ENCODE assay signal across 8 mouse cellular contexts in genomic region chr10:80855749-80856073, GRCm38 (mm10). TPM values are rescaled to one million over a fixed set of nuclear protein-coding genes. Genes with fewer than 3 reads are reported as not detected.
DNase-seq lines count a peak whose midpoint lies in the region; ATAC-seq and TF ChIP-seq lines count a peak whose summit lies in the region.

No protein-coding gene starts in this region.

- peak overlapping the region; percentile 9; the same call in 1 of the 2 replicates for H3K27ac ChIP-seq in spleen, adult 2 months (ENCODE audit: insufficient read depth, low read length)
- H3K27ac ChIP-seq in intestine, embryonic 15.5 days, result 0 out of 2 replicates have a peak overlapping the region, but pooled peaks have one; percentile 13
- no peak overlapping the region for H3K27ac ChIP-seq in neural tube, embryonic 14.5 days (ENCODE audit: low read depth, low read length)

- 30% methylated on average over 11 of the region's 11 CpGs for WGBS in spleen, adult 2 months
- 17% methylated on average over 11 of the region's 11 CpGs for whole genome bisulfite sequencing in intestine, embryonic 15.5 days
- WGBS in neural tube, embryonic 14.5 days, result 29% methylated on average over 11 of the region's 11 CpGs

- DNase-seq in adrenal gland, postnatal 14 days, result peak; percentile 20
- DNase-seq in adrenal gland, postnatal 25 days, result no peak
- no peak for DNase-seq in spleen, adult 2 months (ENCODE audit: low read depth in 1 of 2, low spot score in 2 of 2)
- no peak for DNase-seq in spleen, adult 18-20 months
- no peak for DNase-seq in c-Kit-positive CD71-positive TER-119-positive erythroid progenitor cells, embryonic 14.5 days (ENCODE audit: low spot score)
- no peak for DNase-seq in gastrocnemius, adult 8-10 months (ENCODE audit: low spot score in 2 of 2)

- peaks cover 4% of the 10 kb centered on the region for H3K4me1 ChIP-seq in spleen, adult 2 months (ENCODE audit: control insufficient read depth, insufficient read depth, insufficient read length)
- H3K4me1 ChIP-seq in intestine, embryonic 15.5 days (replicated peaks), result peaks cover 40% of the 10 kb centered on the region
- peaks cover 22% of the 10 kb centered on the region for H3K4me1 ChIP-seq in neural tube, embryonic 14.5 days (ENCODE audit: control insufficient read depth, insufficient read depth, low read length)

- no peak for TF ChIP-seq CTCF in spleen, adult 2 months (IDR thresholded peaks at IDR 0.05; ENCODE audit: extremely low read depth, insufficient read depth, insufficient read length, insufficient replicate concordance)

- H3K4me3 ChIP-seq in spleen, adult 2 months (ENCODE audit: extremely low read depth, insufficient read depth, insufficient read length), result peak overlapping the region; percentile 78
- H3K4me3 ChIP-seq in intestine, embryonic 15.5 days (replicated peaks), result peak overlapping the region; percentile 94
- H3K4me3 ChIP-seq in neural tube, embryonic 14.5 days (ENCODE audit: low read depth, low read length), result peak overlapping the region; percentile 99

- no peak for TF ChIP-seq POLR2A in spleen, adult 2 months (IDR thresholded peaks at IDR 0.05; ENCODE audit: low read depth, low read length)

- no peaks in the 10 kb centered on the region for H3K9me3 ChIP-seq in intestine, embryonic 15.5 days
- no peaks in the 10 kb centered on the region for H3K9me3 ChIP-seq in neural tube, embryonic 14.5 days (ENCODE audit: control insufficient read depth, low read length)

- peaks cover 11% of the 10 kb centered on the region; the same call in 1 of the 2 replicates for H3K36me3 ChIP-seq in spleen, adult 2 months (ENCODE audit: control insufficient read depth, insufficient read depth, low read length)
- peaks cover 16% of the 10 kb centered on the region for H3K36me3 ChIP-seq in intestine, embryonic 15.5 days
- H3K36me3 ChIP-seq in neural tube, embryonic 14.5 days (ENCODE audit: control insufficient read depth, insufficient read depth, low read length), result peaks cover 15% of the 10 kb centered on the region

- H3K27me3 ChIP-seq in spleen, adult 2 months (ENCODE audit: control insufficient read depth, insufficient read depth, low read length), result no peaks in the 10 kb centered on the region
- H3K27me3 ChIP-seq in intestine, embryonic 15.5 days (replicated peaks), result no peaks in the 10 kb centered on the region
- H3K27me3 ChIP-seq in neural tube, embryonic 14.5 days (ENCODE audit: control insufficient read depth, insufficient read depth, low read length), result peaks cover 2% of the 10 kb centered on the region; the same call in 1 of the 2 replicates

- peak overlapping the region; percentile 98 for H3K4me2 ChIP-seq in intestine, embryonic 15.5 days (replicated peaks)
- H3K4me2 ChIP-seq in neural tube, embryonic 14.5 days (ENCODE audit: low read depth, low read length), result peak overlapping the region; percentile 99

- no peak for ATAC-seq in intestine, embryonic 15.5 days
- 0 out of 2 replicates have a peak, but pooled peaks have one; percentile 10 for ATAC-seq in neural tube, embryonic 14.5 days (ENCODE audit: low read depth)

- H3K9ac ChIP-seq in intestine, embryonic 15.5 days, result peak overlapping the region; percentile 85
- H3K9ac ChIP-seq in neural tube, embryonic 14.5 days (replicated peaks; ENCODE audit: low read depth, low read length), result peak overlapping the region; percentile 82

RNA-seq across cellular contexts. Expression of gene Sppl2b, which starts 0.6 kb away (rescaled TPM):
- total RNA-seq in adrenal gland, postnatal 14 days (2021), result 30.5 and 33.0 TPM in 2 replicates
- 38.8 and 48.5 TPM in 2 replicates for total RNA-seq in adrenal gland, postnatal 25 days (2021)
- 127 and 130 TPM in 2 replicates for polyA plus RNA-seq in spleen, adult 2 months (2012; rRNA removed)
- polyA plus RNA-seq in intestine, embryonic 15.5 days (2015; fragmentation: Nextera tagmentation; extraction: Ambion mirVana), result 34.8 and 37.8 TPM in 2 replicates
- polyA plus RNA-seq in neural tube, embryonic 14.5 days (2014; fragmentation: Nextera tagmentation; extraction: Ambion mirVana), result 60.3 and 61.5 TPM in 2 replicates
- total RNA-seq in gastrocnemius, adult 8-10 months (2022), result 10 to 100 TPM; 11.3 to 12.5 (median 11.7) TPM

RNA-seq across cellular contexts. Expression of gene Lsm7, which starts 0.7 kb away (rescaled TPM):
- 35.1 and 43.3 TPM in 2 replicates for total RNA-seq in adrenal gland, postnatal 14 days (2021)
- total RNA-seq in adrenal gland, postnatal 25 days (2021), result 42.8 and 49.8 TPM in 2 replicates
- 84.0 and 103 TPM in 2 replicates for polyA plus RNA-seq in spleen, adult 2 months (2012; rRNA removed)
- polyA plus RNA-seq in intestine, embryonic 15.5 days (2015; fragmentation: Nextera tagmentation; extraction: Ambion mirVana), result 270 and 286 TPM in 2 replicates
- 220 and 260 TPM in 2 replicates for polyA plus RNA-seq in neural tube, embryonic 14.5 days (2014; fragmentation: Nextera tagmentation; extraction: Ambion mirVana)
- 10 to 100 TPM in 3 of 4 experiments, 1 to 10 TPM in 1; 6.2 to 19.0 (median 14.5) TPM for total RNA-seq in gastrocnemius, adult 8-10 months (2022)

RNA-seq across cellular contexts. Expression of gene Lingo3, which starts 11.9 kb away (rescaled TPM):
- total RNA-seq in adrenal gland, postnatal 14 days (2021), result 1.0 and 1.2 TPM in 2 replicates
- 3.5 and 5.1 TPM in 2 replicates for total RNA-seq in adrenal gland, postnatal 25 days (2021)
- polyA plus RNA-seq in spleen, adult 2 months (2012; rRNA removed), result 0.02 TPM in 2 replicates
- polyA plus RNA-seq in intestine, embryonic 15.5 days (2015; fragmentation: Nextera tagmentation; extraction: Ambion mirVana), result 0.05 and 0.09 TPM in 2 replicates
- 8.1 and 12.0 TPM in 2 replicates for polyA plus RNA-seq in neural tube, embryonic 14.5 days (2014; fragmentation: Nextera tagmentation; extraction: Ambion mirVana)
- total RNA-seq in gastrocnemius, adult 8-10 months (2022), result 10 to 100 TPM in 3 of 4 experiments, 1 to 10 TPM in 1; 7.4 to 12.5 (median 10.4) TPM

RNA-seq across cellular contexts. Expression of gene Tmprss9, which starts 15.9 kb away (rescaled TPM):
- 0.11 TPM in 1 of 2 replicates, not detected in the other for total RNA-seq in adrenal gland, postnatal 14 days (2021)
- not detected in 2 replicates for total RNA-seq in adrenal gland, postnatal 25 days (2021)
- 0.08 and 0.09 TPM in 2 replicates for polyA plus RNA-seq in spleen, adult 2 months (2012; rRNA removed)
- polyA plus RNA-seq in intestine, embryonic 15.5 days (2015; fragmentation: Nextera tagmentation; extraction: Ambion mirVana), result 0.05 TPM in 1 of 2 replicates, not detected in the other
- 0.12 and 0.13 TPM in 2 replicates for polyA plus RNA-seq in neural tube, embryonic 14.5 days (2014; fragmentation: Nextera tagmentation; extraction: Ambion mirVana)
- total RNA-seq in gastrocnemius, adult 8-10 months (2022), result under 1 TPM in 1 of 4 experiments, not detected in 3; 0.13 TPM

RNA-seq across cellular contexts. Expression of gene Oaz1, which starts 29.3 kb away (rescaled TPM):
- total RNA-seq in adrenal gland, postnatal 14 days (2021), result 734 and 741 TPM in 2 replicates
- 742 and 955 TPM in 2 replicates for total RNA-seq in adrenal gland, postnatal 25 days (2021)
- 730 and 862 TPM in 2 replicates for polyA plus RNA-seq in spleen, adult 2 months (2012; rRNA removed)
- polyA plus RNA-seq in intestine, embryonic 15.5 days (2015; fragmentation: Nextera tagmentation; extraction: Ambion mirVana), result 1,393 and 1,601 TPM in 2 replicates
- polyA plus RNA-seq in neural tube, embryonic 14.5 days (2014; fragmentation: Nextera tagmentation; extraction: Ambion mirVana), result 1,177 and 1,236 TPM in 2 replicates
- total RNA-seq in gastrocnemius, adult 8-10 months (2022), result 1,000 to 10,000 TPM in 1 of 4 experiments, 100 to 1,000 TPM in 3; 735 to 1,031 (median 850) TPM
